16 mouse cellular contexts compared by ENCODE assay signal in genomic region chr16:31683670-31684430, GRCm38 (mm10). TPM values are rescaled to one million over a fixed set of nuclear protein-coding genes. Genes with fewer than 3 reads are reported as not detected.
DNase-seq lines count a peak whose midpoint lies in the region; ATAC-seq and TF ChIP-seq lines count a peak whose summit lies in the region.
"Had no signal": no experiment of that assay in that cellular context is flagged by ENCODE, and none has a peak within 500 bp of the region (broad histone marks: within the 10 kb centered on the region; RNA-seq: fewer than 3 reads in every experiment).

No protein-coding gene starts in this region.

- DNase-seq in cerebellum, adult 18-20 months = peak; percentile 33 to 42
- no peak for DNase-seq in cerebellum, postnatal 14 days
- DNase-seq in liver, postnatal 0 days = peak; percentile 33
- DNase-seq in liver, embryonic 11.5 days (ENCODE audit: low spot score) = no peak
- no peak for DNase-seq in kidney, postnatal 0 days (ENCODE audit: low spot score)
- peak; percentile 46 for DNase-seq in thymus, postnatal 14 days
- DNase-seq in retina, embryonic 14.5 days (ENCODE audit: low spot score) = no peak
- no peak for DNase-seq in gastrocnemius, postnatal 4 days (ENCODE audit: low spot score in 2 of 2)
- DNase-seq: B cell, adult 2 months; gastrocnemius, postnatal 36 days; right cerebral cortex, postnatal 14 days had no signal

- no peak overlapping the region for H3K4me2 ChIP-seq in liver, postnatal 0 days (ENCODE audit: low read depth, low read length)
- H3K4me2 ChIP-seq in liver, embryonic 11.5 days = no peak overlapping the region
- no peak overlapping the region for H3K4me2 ChIP-seq in kidney, postnatal 0 days (ENCODE audit: low read length)
- H3K4me2 ChIP-seq: hindbrain, embryonic 14.5 days; limb, embryonic 15.5 days; neural tube, embryonic 13.5 days had no signal

- WGBS in liver, postnatal 0 days (ENCODE audit: insufficient replicate concordance) = 81% methylated on average over 9 of the region's 9 CpGs
- 90% methylated on average over 9 of the region's 9 CpGs for WGBS in liver, embryonic 11.5 days
- 80% methylated on average over 9 of the region's 9 CpGs for WGBS in kidney, postnatal 0 days

- no peak overlapping the region for H3K27ac ChIP-seq in liver, postnatal 0 days (ENCODE audit: low read depth)
- no peak overlapping the region for H3K27ac ChIP-seq in liver, embryonic 11.5 days (ENCODE audit: low read depth, low read length)
- peak overlapping the region; percentile 16 for H3K27ac ChIP-seq in kidney, postnatal 0 days
- H3K27ac ChIP-seq: forebrain, embryonic 10.5 days; hindbrain, embryonic 14.5 days; limb, embryonic 15.5 days; midbrain, embryonic 10.5 days; neural tube, embryonic 13.5 days had no signal

- no peaks in the 10 kb centered on the region for H3K9me3 ChIP-seq in liver, postnatal 0 days (ENCODE audit: low read length)
- no peaks in the 10 kb centered on the region for H3K9me3 ChIP-seq in liver, embryonic 11.5 days (ENCODE audit: control insufficient read depth, low read length)
- H3K9me3 ChIP-seq in kidney, postnatal 0 days (replicated peaks; ENCODE audit: low read length) = no peaks in the 10 kb centered on the region
- H3K9me3 ChIP-seq: forebrain, embryonic 10.5 days; limb, embryonic 15.5 days; midbrain, embryonic 10.5 days; neural tube, embryonic 13.5 days had no signal

- H3K9ac ChIP-seq in liver, postnatal 0 days (replicated peaks) = no peak overlapping the region
- H3K9ac ChIP-seq in liver, embryonic 11.5 days (ENCODE audit: low read depth, low read length) = no peak overlapping the region
- no peak overlapping the region for H3K9ac ChIP-seq in kidney, postnatal 0 days (ENCODE audit: low read depth, low read length)
- H3K9ac ChIP-seq: hindbrain, embryonic 14.5 days; limb, embryonic 15.5 days; neural tube, embryonic 13.5 days had no signal

- ATAC-seq in liver, postnatal 0 days = no peak
- ATAC-seq in liver, embryonic 11.5 days (replicated peaks; ENCODE audit: low FRiP score) = no peak
- ATAC-seq in kidney, postnatal 0 days (replicated peaks; ENCODE audit: low FRiP score, low read depth) = no peak

- TF ChIP-seq CTCF in liver, postnatal 0 days (IDR thresholded peaks at IDR 0.05; ENCODE audit: low read depth) = no peak
- no peak for TF ChIP-seq CTCF in kidney, postnatal 0 days (IDR thresholded peaks at IDR 0.05; ENCODE audit: low read depth)

- no peak overlapping the region for H3K4me3 ChIP-seq in liver, postnatal 0 days (ENCODE audit: low read depth, low read length)
- H3K4me3 ChIP-seq in liver, embryonic 11.5 days (ENCODE audit: low read depth, low read length) = no peak overlapping the region
- no peak overlapping the region for H3K4me3 ChIP-seq in kidney, postnatal 0 days (replicated peaks; ENCODE audit: low read depth, low read length)
- H3K4me3 ChIP-seq: forebrain, embryonic 10.5 days; limb, embryonic 15.5 days; midbrain, embryonic 10.5 days; neural tube, embryonic 13.5 days had no signal

- 0 out of 2 replicates have a peak, but pooled peaks cover 3% of the 10 kb centered on the region for H3K36me3 ChIP-seq in liver, postnatal 0 days (replicated peaks; ENCODE audit: insufficient read depth, low read length)
- peaks cover 3% of the 10 kb centered on the region for H3K36me3 ChIP-seq in liver, embryonic 11.5 days (ENCODE audit: control insufficient read depth, insufficient read depth, low read length)
- 0 out of 2 replicates have a peak, but pooled peaks cover 4% of the 10 kb centered on the region for H3K36me3 ChIP-seq in kidney, postnatal 0 days (ENCODE audit: insufficient read depth, low read length)

- H3K4me1 ChIP-seq in liver, postnatal 0 days (ENCODE audit: insufficient read depth) = no peaks in the 10 kb centered on the region
- no peaks in the 10 kb centered on the region for H3K4me1 ChIP-seq in liver, embryonic 11.5 days (replicated peaks; ENCODE audit: control insufficient read depth, insufficient read depth, low read length)
- no peaks in the 10 kb centered on the region for H3K4me1 ChIP-seq in kidney, postnatal 0 days (replicated peaks; ENCODE audit: insufficient read depth, low read length)
- H3K4me1 ChIP-seq: forebrain, embryonic 10.5 days; limb, embryonic 15.5 days; midbrain, embryonic 10.5 days; neural tube, embryonic 13.5 days had no signal

- no peaks in the 10 kb centered on the region for H3K27me3 ChIP-seq in liver, postnatal 0 days (ENCODE audit: insufficient read depth, low read length)
- H3K27me3 ChIP-seq in liver, embryonic 11.5 days (replicated peaks; ENCODE audit: control insufficient read depth, insufficient read depth, low read length) = no peaks in the 10 kb centered on the region
- H3K27me3 ChIP-seq in kidney, postnatal 0 days (ENCODE audit: insufficient read depth, low read length) = no peaks in the 10 kb centered on the region
- H3K27me3 ChIP-seq: limb, embryonic 15.5 days; neural tube, embryonic 13.5 days had no signal

- no peak for TF ChIP-seq EP300 in liver, postnatal 0 days (IDR thresholded peaks at IDR 0.05; ENCODE audit: low read depth)

RNA-seq across cellular contexts. Expression of gene Dlg1, which starts 20.6 kb away (rescaled TPM):
- 4.5 and 5.6 TPM in 2 replicates for polyA plus RNA-seq in liver, postnatal 0 days (2015; fragmentation: Nextera tagmentation; extraction: Ambion mirVana)
- polyA plus RNA-seq in liver, embryonic 11.5 days (2014; fragmentation: Nextera tagmentation; extraction: Ambion mirVana) = 25.2 and 25.3 TPM in 2 replicates
- 19.3 and 20.0 TPM in 2 replicates for polyA plus RNA-seq in kidney, postnatal 0 days (2015; fragmentation: Nextera tagmentation; extraction: Ambion mirVana)
- 10 to 100 TPM; 44.2 to 48.5 TPM for total RNA-seq in gastrocnemius, postnatal 4 days (2021)

Comparison
In these comparisons a context has a peak if more than half of its experiments do, and no peak if none do; other contexts are left out.
1. DNase-seq: peak in cerebellum, adult 18-20 months (2 of 2), liver, postnatal 0 days (single experiment) and thymus, postnatal 14 days (single experiment); none in cerebellum, postnatal 14 days (0 of 2), liver, embryonic 11.5 days (single experiment), kidney, postnatal 0 days (single experiment), retina, embryonic 14.5 days (single experiment) and gastrocnemius, postnatal 4 days (0 of 2).